Mouse (Mus musculus) small intestine, adult 2 months (tissue): ENCODE results near the gene Ankrd31.

Experiments used
- CTCF ChIP-seq: fragments of 200-500 bp; IDR thresholded peaks from 2 replicates; pipeline ENCODE4 v1.5.1; 2012; ENCODE audit warnings: low read depth, mild to moderate bottlenecking, control low read depth, inconsistent platforms, low read length, moderate library complexity, mixed read lengths; ENCODE audit not compliant: insufficient replicate concordance, insufficient read length; ENCODE audit errors: extremely low read depth
- POLR2A ChIP-seq: fragments of 200-500 bp; IDR thresholded peaks from 2 replicates; pipeline ENCODE4 v1.6.1; 2012; ENCODE audit warnings: low read depth, mild to moderate bottlenecking, control low read depth, inconsistent platforms, low read length, moderate library complexity

DNA sequence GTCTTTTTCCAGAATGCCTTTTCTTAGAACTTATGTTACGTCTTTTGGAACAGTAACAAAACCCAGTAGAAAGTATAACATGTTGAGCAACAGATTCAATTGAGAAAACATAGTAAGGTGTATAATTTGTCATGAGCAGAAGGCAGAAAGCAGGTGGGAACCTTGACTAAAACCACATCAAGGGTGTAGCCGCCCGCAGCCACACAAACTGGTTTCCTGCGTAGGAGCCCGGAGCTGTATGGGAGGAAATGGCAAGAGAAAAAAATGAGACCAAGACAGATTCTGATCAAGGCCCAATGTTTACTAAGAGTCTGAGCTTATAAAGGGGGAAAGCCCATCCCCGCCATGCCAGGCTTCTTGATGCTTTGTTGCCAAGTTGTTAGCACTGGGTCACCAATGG lies 208.4 kb downstream of the Ankrd31 start:
- TF ChIP-seq CTCF (no peak), POLR2A (no peak)
